Mouse (Mus musculus): Measurements from ENCODE around the gene C030005K15Rik.
"Not testable (repeated sequence)": the region's sequence is repeated elsewhere in the genome, so short reads cannot be mapped to it uniquely, and the experiment has no call there.

Gene C030005K15Rik

DNA sequence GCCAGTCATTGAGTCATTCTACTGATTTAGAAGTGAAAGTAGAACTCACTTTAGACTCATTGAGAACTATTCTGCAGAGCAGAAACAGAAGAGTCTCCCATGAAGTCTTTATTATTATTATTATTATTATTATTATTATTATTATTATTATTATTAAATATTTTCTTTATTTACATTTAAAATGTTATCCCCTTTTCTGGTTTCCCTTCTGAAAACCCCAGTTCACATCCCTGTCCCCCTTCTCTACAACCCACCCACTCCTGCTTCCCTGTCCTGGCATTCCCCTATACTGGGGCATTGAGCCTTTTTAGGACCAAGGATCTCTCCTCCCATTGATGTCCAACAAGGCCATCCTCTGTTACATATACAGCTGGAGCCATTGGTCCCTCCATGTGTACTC lies at the start of gene C030005K15Rik:
C030005K15Rik (minus strand) TSS at position 101 of the 400 bp plus-strand sequence.
- DNase-seq, result not testable (repeated sequence)

DNA sequence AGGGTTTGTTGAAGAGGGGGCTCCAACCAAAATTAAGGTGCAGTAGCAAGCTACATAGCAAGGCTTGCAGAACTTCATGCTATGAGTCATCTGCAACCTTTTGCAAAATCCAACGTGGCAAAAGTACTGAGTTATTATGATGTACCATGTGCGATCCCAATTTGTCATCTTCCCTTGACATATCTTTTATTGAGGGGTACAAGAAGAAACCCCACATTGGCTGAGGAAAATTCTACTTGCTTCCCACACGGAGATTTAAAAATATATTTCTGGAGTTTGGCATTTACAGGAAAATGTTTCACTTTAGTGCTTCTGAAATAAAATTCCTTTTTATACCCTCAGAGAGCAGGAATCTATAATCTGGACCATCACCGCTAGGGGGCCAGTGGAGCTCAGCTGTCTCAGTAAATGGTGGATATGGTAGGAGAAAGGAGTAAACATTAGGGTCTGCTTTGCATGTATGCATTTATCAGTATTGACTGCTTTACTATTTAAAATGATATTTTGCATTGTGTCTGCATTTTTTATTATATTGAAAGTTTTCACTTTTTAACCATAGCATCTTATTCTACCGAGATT lies 41.7 kb upstream of the C030005K15Rik start:
- no peak for DNase-seq

DNA sequence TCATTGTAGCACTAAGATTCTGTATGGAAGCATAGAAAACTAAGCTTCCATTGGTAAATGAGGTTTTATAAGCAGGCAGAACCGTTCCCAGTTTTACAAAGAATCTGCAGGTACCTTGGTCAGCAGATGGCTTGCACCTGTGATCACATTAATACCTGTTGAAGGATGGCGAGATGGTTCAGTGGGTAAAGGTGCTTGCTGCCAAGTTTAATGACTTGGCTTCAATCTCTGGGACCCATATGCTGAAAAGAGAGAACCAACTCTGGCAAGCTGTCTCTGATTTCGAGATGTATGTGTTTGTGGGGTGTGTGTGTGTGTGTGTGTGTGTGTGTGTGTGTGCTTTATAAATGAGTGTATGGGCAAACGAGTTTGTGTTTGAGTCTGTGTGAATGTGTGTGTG lies 27.3 kb upstream of the C030005K15Rik start:
- no peak for DNase-seq

DNA sequence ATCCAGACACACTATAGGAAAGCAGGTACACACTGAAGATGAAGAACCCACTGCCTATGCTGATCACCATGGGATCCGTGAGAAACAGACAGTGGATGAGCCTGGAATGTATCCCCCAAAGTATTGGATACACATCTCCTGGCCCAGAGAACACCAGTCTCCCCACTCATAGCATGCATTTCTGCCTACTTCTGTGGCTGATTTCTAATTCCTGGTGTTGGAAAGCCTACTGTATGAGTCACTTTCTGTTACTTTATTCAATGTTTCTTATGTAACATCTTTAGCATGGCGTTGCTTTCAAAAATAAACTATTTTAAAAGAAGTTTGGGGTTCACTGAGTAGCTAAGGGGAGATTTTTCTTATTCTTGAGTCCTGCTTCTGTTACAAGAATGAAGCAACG lies 20.7 kb upstream of the C030005K15Rik start:
- DNase-seq, result no peak

DNA sequence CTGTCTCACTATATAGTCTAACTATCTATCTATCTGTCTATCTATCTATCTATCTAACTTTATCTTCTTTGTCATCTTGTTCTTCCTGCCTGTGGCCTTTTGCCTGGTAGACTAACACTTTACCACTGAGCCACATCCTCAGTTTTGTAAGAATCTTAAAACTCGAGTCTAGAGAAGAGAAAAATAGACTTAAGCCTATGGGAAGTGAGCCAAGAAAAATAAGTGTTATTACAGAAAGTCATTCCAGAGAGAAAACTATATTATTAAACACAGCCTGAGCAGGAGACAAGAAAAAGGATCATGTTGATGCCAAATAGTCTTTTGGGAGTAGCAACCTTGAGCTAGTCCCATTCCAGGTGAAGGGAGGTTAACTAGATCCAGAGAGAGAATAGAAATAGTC lies 626 bp downstream of the C030005K15Rik start:
- no peak for DNase-seq

DNA sequence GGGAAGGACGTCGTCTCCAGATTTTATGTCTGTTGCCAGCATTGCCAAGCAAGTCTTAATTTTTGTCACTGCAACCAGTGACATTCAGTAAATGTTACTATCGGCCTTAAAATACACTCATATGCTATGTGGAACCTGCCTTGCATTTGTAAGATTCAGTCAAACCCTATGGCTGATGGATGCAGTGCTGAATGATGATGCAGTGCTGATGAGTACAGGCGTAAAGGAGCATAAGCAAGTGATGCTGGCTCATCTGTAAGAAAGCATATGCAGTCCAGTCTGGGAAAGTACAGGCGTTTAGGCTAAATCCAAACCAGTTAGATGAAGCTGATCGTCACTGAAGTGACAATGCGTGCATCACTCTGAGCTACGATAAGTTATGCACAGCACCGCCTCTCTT lies 3.8 kb downstream of the C030005K15Rik start:
- no peak for DNase-seq

DNA sequence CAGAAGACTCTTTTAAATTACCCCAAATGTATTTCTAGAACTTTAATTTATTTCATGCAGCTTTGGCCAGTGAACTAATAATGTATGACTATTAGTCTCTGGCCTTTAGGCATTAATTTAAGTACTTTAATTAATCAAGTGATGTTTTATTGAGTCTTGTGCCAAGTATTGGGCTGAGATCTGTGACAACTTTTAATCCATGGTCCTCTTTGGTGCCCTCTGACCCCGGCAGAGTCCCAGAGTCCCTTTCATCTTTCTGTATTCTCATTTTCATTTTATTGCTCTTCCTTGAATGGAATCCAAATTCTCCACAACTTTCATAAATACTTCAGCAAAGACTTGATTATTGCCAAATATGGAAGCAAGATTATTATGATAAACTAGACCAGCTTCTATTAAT lies 5.9 kb downstream of the C030005K15Rik start:
- no peak for DNase-seq

DNA sequence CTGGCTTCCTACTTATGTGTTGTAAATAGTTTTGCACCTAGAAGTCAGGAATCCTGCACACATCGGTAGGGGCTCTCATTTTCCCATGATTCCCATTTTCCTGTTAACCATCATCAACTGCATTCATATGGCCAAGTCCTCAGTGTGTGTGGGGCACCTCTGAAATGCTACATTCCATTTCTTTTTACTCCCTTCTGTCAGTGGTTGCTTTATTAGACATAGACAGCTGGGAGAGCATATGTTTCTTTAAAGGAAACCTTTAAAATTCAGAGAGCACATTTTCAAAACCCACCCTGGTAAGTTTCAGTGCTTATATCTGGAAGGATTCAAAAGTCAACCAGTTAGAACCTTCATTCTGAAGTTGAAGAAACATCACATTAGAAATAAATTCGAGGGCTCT lies 8.5 kb downstream of the C030005K15Rik start:
- no peak for DNase-seq

DNA sequence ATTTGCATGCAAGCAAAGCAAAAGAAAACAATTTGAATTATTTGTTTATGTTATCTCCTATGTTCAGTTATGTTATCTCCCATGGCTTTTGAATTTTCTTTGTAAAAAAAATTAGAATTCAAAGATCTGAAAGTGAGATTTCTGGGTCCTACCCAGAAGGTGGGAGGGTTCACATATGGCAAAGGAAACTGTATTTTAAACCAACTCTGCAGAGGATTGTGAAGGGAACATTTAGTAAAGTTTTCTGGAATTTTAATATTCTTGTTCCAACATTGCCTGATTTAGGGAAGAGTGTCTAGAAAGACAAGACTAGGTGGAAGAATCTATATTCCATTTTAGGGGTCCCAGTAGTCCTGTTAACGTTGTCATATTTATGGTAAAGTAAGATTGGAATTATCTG lies 9.3 kb downstream of the C030005K15Rik start:
- no peak for DNase-seq

DNA sequence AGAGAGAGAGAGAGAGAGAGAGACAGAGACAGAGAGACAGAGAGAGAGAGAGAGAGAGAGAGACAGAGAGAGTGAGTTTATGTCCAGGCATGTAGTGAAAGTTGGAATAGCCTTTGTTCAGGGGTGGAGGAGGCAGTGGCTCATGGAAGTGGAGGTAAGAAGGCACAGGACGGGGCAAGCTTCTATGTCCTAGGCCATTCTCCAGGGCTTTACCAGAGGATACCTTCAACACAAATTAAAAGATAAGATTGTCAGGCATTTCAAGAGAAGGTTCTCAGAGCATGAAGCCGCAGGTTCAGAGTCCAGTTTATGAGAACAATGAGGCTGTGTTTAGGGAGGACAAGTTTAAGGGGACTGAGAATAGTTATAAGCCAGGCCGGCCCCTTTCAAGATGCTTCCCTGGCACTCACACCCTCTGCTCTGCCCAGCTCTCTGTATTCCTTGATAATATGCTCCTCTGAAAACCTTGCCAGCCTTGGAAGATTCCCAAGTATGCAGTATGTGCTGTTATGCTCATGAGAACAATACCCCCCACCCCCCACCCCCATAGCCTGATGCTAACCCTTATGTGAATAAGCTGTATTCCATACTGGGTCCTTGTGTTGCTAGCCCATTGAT lies 11.2 kb downstream of the C030005K15Rik start:
- DNase-seq, result no peak

DNA sequence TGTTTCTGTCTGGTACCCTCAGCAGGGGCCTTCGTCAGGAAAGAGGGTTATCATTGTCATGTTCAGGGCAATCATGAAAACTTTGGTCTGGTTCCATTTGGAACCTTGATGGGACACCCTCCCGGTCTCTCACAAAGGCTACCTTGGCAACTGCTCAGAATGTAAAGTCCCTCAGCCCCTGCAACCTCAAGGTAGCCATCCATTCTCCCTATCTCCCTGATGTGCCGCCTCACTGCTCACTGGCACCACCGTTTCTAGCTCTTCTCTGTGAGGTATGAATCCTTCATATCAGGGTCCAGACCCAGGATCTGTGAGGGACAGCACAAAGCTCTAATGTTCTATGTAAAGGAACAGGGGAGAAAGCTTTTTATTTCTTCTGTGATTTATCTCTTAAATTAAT lies 12.0 kb downstream of the C030005K15Rik start:
- DNase-seq, result no peak

DNA sequence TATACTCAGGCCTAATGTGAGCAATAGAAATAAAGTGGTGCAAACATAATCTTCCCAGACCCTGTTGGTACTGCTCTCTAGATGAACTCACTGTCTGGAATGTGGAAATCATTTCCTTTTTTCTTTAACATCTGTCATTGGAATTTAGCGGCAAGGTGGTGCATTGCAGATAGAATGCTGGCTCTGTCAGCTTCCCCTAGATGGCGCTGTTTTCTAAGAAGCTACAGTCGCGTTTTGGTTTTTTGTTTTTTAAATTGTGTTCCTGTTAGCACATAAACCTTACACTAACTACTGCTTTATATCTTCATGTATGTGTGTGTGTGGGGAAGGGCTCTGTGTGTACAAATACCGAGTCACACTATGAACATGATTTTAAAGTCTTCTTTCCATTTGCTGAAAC lies 13.9 kb downstream of the C030005K15Rik start:
- peak; percentile 11 for DNase-seq

DNA sequence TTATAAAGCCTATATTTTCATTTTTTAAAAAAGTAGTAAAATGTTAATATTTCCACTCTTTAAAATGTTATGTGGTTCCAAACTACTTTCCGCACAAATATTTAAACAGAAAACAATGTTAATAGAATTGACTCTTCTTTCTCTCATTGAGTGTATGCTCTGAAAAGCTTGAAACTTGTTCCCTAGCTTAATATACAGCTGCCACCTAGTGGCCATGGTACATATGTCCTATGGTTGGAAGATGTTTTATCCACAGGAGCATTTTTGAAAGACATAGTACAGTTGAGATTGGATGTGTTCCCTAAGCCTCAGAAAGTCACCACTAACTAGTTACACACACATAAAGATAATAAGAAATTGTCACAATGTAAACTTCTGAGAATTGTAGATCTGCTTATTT lies 22.0 kb downstream of the C030005K15Rik start:
- DNase-seq, result peak; percentile 10

DNA sequence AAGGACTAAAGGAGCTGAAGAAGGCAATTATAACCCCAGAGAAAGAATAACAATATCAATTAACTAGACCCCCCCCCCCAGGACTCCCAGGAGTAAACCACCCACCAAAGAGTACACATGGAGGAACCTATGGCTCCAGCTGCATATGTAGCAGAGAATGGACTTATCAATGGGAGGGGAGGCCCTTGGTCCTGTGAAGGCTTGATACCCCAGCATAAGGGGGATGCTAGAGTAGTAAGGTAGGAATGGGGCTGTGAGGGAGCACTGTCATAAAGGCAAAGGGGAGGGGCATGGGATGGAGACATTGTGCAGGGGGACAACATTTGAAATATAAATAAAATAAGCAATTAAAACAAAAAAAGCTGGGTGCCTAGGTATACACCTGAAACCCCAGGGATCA lies 24.2 kb downstream of the C030005K15Rik start:
- no peak for DNase-seq

DNA sequence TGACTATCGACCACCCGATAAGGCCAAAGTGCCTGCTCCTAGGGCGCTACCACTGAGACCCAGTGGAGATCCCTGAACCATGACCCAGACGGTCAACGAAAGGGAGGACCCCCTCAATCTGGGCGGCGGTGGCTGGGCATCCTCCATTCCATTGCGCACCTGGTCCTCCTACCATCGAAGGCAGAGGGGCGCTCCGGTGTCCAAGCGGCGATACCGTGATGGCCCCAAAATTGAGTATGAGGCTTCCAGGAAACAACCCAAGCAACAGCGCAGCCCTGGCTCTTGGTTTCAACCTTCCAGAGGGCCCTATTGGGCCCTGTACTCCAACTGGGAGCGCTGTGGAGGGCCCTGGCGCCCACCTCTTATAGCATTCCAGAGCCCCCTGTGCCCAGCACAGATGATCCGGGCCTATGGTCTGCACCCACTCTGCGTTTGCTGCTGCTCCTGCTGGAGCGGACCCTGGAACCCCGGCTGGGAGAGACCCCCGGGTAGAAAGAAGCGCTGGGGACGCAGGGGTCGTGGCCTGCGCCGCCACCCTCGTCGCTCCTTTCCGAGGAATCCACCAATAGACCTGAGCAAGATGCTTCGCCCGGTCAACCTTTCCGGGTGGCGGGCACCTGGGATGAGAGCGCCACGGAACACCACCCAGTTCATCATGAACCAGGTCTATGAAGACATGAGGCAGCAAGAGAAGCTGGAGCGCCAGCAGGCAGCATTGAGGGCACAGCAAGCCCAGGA lies 33.0 kb downstream of the C030005K15Rik start:
- no peak for DNase-seq

DNA sequence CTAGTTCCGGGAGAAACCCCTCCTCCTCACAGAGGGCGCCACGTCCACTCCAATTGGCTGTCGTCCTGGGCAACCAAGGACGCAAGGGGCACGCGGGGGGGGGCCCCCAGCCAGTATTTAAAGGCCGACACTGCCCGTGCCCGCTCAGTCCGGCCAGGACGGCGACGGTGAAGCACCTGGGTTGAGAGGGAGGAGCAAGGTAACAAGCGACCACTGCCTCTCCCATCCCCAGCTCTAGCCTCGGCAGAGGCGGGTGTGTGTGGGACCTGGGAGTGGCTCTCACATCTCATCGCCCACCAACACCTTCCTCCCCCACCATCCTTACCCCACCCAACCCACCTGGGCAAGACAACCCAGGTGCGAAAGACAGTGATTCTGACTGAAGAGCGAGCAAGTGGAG lies 33.6 kb downstream of the C030005K15Rik start, which contains the start of gene Ccer1:
Ccer1 (plus strand) TSS at position 147 of the 400 bp plus-strand sequence.
- no peak for DNase-seq

DNA sequence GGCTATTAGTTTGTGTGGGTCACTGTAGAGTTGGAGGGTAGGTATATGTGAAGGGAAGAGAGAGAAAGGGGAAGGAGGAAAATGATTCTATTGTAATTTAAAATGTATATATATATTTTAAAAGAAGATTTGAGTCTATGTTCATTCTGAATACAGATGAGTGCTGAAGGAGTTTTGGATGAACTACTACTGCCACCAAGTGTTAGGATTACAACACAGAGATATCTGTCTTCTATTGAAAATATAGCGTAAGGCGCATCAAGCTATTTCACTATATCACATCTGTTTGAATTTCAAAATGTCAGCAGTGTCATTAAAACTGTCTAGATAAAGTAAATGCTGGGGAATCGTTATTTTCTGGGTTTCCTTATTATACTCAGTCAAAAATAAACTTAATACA lies 37.1 kb downstream of the C030005K15Rik start:
- DNase-seq, result no peak

DNA sequence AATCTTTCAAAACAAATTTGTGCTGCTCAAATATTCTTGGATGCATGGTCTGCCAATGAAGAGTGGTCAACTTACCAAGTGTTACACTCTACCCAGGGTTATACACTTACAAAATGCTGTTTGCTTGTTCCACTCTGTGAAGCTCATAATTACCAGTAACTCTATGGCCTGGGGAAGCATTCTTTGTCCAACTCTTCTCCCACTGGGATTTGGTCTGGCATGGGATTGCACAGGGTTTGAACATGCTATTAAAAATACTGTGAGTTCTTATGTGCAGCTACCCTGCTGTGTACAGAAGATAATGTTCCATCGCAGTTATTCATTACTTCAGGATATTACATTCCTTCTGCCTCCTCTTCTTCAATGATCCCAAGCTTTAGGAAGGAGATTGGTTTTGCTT lies 39.4 kb downstream of the C030005K15Rik start:
- DNase-seq, result no peak

DNA sequence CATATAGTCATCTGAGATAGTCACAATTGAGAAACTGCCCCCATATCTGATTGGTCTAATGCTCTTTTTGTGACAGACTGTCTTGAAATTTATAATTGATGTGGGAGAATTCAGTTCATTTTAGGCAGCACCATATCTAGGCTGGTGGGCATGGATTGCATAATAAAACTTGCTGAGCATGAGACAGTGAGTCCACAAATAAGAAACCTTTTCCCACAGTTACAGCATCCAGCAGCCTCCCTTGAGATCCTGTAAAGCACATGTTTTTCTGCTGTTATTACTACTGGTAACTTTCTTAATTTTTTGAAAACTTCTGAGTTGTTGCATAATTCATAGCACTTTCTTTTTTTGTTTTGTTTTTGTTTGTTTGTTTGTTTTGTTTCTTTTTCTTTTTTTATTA lies 43.6 kb downstream of the C030005K15Rik start:
- DNase-seq, result no peak

Measured in cerebellum, adult 9-11 months (tissue).